Mouse (Mus musculus) midbrain, embryonic 16.5 days (tissue): ENCODE measurements at regions not wholly inside any gene's neighbourhood (a gene's known extent, or its start where the extent isn't known, plus 50 kb on each side); places are given as distances from the start of the nearest gene placed in this dataset.

ENCODE experiments used
- ATAC-seq: fragments of 200-750 bp; cut with Nextera tagmentation; 2 replicates; pipeline ENCODE4 v1.8.0; 2017; ENCODE audit warnings: moderate TSS enrichment
- H3K27ac ChIP-seq: fragments of 300-500 bp; sonication (generic); 2 replicates; pipeline ENCODE4 v1.5.1; 2014; ENCODE audit warnings: mild to moderate bottlenecking, low read length, mixed read lengths
- H3K27me3 ChIP-seq: fragments of 300-500 bp; sonication (generic); 2 replicates; pipeline ENCODE4 v1.6.1; 2014; ENCODE audit warnings: low read depth, low read length, mixed read lengths; ENCODE audit not compliant: control insufficient read depth, insufficient read depth
- H3K36me3 ChIP-seq: fragments of 300-500 bp; sonication (generic); 2 replicates; pipeline ENCODE4 v1.6.1; 2014; ENCODE audit warnings: mild to moderate bottlenecking, low read length, moderate library complexity, mixed read lengths; ENCODE audit not compliant: control insufficient read depth, insufficient read depth
- H3K4me1 ChIP-seq: fragments of 300-500 bp; sonication (generic); 2 replicates; pipeline ENCODE4 v1.6.1; 2014; ENCODE audit warnings: mild to moderate bottlenecking, low read length, mixed read lengths; ENCODE audit not compliant: control insufficient read depth, insufficient read depth
- H3K4me2 ChIP-seq: fragments of 300-500 bp; sonication (generic); 2 replicates; pipeline ENCODE4 v1.6.1; 2014; ENCODE audit warnings: mild to moderate bottlenecking, low read length, mixed read lengths
- H3K4me3 ChIP-seq: fragments of 300-500 bp; sonication (generic); 2 replicates; pipeline ENCODE4 v1.5.1; 2014; ENCODE audit warnings: low read depth, mild to moderate bottlenecking, low read length, moderate library complexity, mixed read lengths
- H3K9ac ChIP-seq: fragments of 300-500 bp; sonication (generic); 2 replicates; pipeline ENCODE4 v1.6.1; 2014; ENCODE audit warnings: low read depth, low read length, mixed read lengths
- H3K9me3 ChIP-seq: fragments of 300-500 bp; sonication (generic); replicated peaks from 2 replicates; pipeline ENCODE4 v1.6.1; 2014; ENCODE audit warnings: mild to moderate bottlenecking, low read length, mixed read lengths; ENCODE audit not compliant: control insufficient read depth, poor library complexity, severe bottlenecking
- WGBS: fragments of 180-500 bp; shearing (Covaris S2); extraction: QIAGEN DNeasy Blood & Tissue Kit; methylation state at CpG from one replicate; pipeline ENCODE4 v1.1.7; 2014; 5-methylcytosine and 5-hydroxymethylcytosine counted together

GRCm38 (mm10) chr5:101437666-101438299 is 227.0 kb downstream of the Nkx6-1 start:
- Histone ChIP-seq H3K27ac (no peak overlapping the region), H3K27me3 (peaks cover 2% of the 10 kb centered on the region; the same call in 1 of the 2 replicates), H3K9ac (no peak overlapping the region), H3K4me2 (no peak overlapping the region), H3K36me3 (no peaks in the 10 kb centered on the region), H3K9me3 (no peaks in the 10 kb centered on the region), H3K4me3 (no peak overlapping the region), H3K4me1 (no peaks in the 10 kb centered on the region)
- 70% methylated on average over 14 of the region's 14 CpGs for WGBS
- ATAC-seq: no peak

- H3K27me3 ChIP-seq: peaks cover 15% of the 10 kb centered on the region; the same call in 1 of the 2 replicates
- H3K4me3 ChIP-seq: no peak overlapping the region
- no peaks in the 10 kb centered on the region for H3K36me3 ChIP-seq
- H3K27ac ChIP-seq: no peak overlapping the region
- peak overlapping the region; percentile 37 for H3K4me2 ChIP-seq
- 17% methylated on average over 13 of the region's 13 CpGs for WGBS
- ATAC-seq: peak; percentile 93
- 0 out of 2 replicates have a peak overlapping the region, but pooled peaks have one; percentile 0 for H3K9ac ChIP-seq
- H3K4me1 ChIP-seq: peaks cover 12% of the 10 kb centered on the region; the same call in 1 of the 2 replicates
- H3K9me3 ChIP-seq: no peaks in the 10 kb centered on the region
Measured at GRCm38 (mm10) chr5:101426067-101426771, 238.6 kb downstream of the Nkx6-1 start.

- no peak overlapping the region for H3K4me2 ChIP-seq
Measured at GRCm38 (mm10) chr5:101384316-101384715, 280.5 kb downstream of the Nkx6-1 start.

GRCm38 (mm10) chr5:101381361-101381760 is 283.4 kb downstream of the Nkx6-1 start:
- Histone ChIP-seq H3K4me3 (no peak overlapping the region), H3K9ac (no peak overlapping the region), H3K27me3 (no peaks in the 10 kb centered on the region; the same call in 1 of the 2 replicates), H3K4me1 (no peaks in the 10 kb centered on the region), H3K4me2 (no peak overlapping the region), H3K27ac (no peak overlapping the region), H3K9me3 (no peaks in the 10 kb centered on the region), H3K36me3 (no peaks in the 10 kb centered on the region)
- ATAC-seq: no peak
- WGBS: 76% methylated on average over 8 of the region's 8 CpGs

More at GRCm38 (mm10) chr5:101384316-101384715, 280.5 kb downstream of the Nkx6-1 start:
- ATAC-seq: no peak
- Histone ChIP-seq H3K27me3 (no peaks in the 10 kb centered on the region; the same call in 1 of the 2 replicates), H3K4me3 (no peak overlapping the region), H3K4me1 (no peaks in the 10 kb centered on the region), H3K9me3 (no peaks in the 10 kb centered on the region), H3K36me3 (no peaks in the 10 kb centered on the region), H3K9ac (no peak overlapping the region), H3K27ac (no peak overlapping the region)
- 64% methylated on average over 5 of the region's 5 CpGs for WGBS

- H3K27me3 ChIP-seq: 0 out of 2 replicates have a peak, but pooled peaks cover under 1% of the 10 kb centered on the region
Measured at GRCm38 (mm10) chr5:101376657-101377056, 288.1 kb downstream of the Nkx6-1 start.

GRCm38 (mm10) chr5:101374129-101374528 is 290.7 kb downstream of the Nkx6-1 start:
- 92% methylated on average over 2 of the region's 2 CpGs for WGBS

More at GRCm38 (mm10) chr5:101376657-101377056, 288.1 kb downstream of the Nkx6-1 start:
- 94% methylated on average over 6 of the region's 6 CpGs for WGBS
- no peak for ATAC-seq
- no peaks in the 10 kb centered on the region for H3K36me3 ChIP-seq
- H3K4me1 ChIP-seq: no peaks in the 10 kb centered on the region
- H3K9ac ChIP-seq: no peak overlapping the region
- no peak overlapping the region for H3K4me3 ChIP-seq
- no peak overlapping the region for H3K27ac ChIP-seq
- no peak overlapping the region for H3K4me2 ChIP-seq
- no peaks in the 10 kb centered on the region for H3K9me3 ChIP-seq

GRCm38 (mm10) chr5:101372204-101372603 is 292.6 kb downstream of the Nkx6-1 start:
- Histone ChIP-seq H3K9ac (no peak overlapping the region), H3K9me3 (no peaks in the 10 kb centered on the region), H3K27me3 (peaks cover 13% of the 10 kb centered on the region), H3K4me3 (no peak overlapping the region), H3K4me1 (no peaks in the 10 kb centered on the region), H3K27ac (no peak overlapping the region), H3K36me3 (no peaks in the 10 kb centered on the region), H3K4me2 (no peak overlapping the region)
- ATAC-seq: no peak
- WGBS: 54% methylated on average over 8 of the region's 8 CpGs

More at GRCm38 (mm10) chr5:101374129-101374528, 290.7 kb downstream of the Nkx6-1 start:
- Histone ChIP-seq H3K9ac (no peak overlapping the region), H3K27me3 (peaks cover 6% of the 10 kb centered on the region; the same call in 1 of the 2 replicates), H3K4me2 (no peak overlapping the region), H3K36me3 (no peaks in the 10 kb centered on the region), H3K9me3 (no peaks in the 10 kb centered on the region), H3K4me3 (no peak overlapping the region), H3K27ac (no peak overlapping the region), H3K4me1 (no peaks in the 10 kb centered on the region)
- ATAC-seq: no peak

- ATAC-seq: peak; percentile 68; the same call in 1 of the 2 replicates
- WGBS: 14% methylated on average over 11 of the region's 11 CpGs
- no peak overlapping the region for H3K9ac ChIP-seq
- 0 out of 2 replicates have a peak overlapping the region, but pooled peaks have one; percentile 3 for H3K4me2 ChIP-seq
- no peaks in the 10 kb centered on the region for H3K4me1 ChIP-seq
- peaks cover 22% of the 10 kb centered on the region for H3K27me3 ChIP-seq
- H3K36me3 ChIP-seq: no peaks in the 10 kb centered on the region
- H3K4me3 ChIP-seq: no peak overlapping the region
- H3K9me3 ChIP-seq: no peaks in the 10 kb centered on the region
- no peak overlapping the region for H3K27ac ChIP-seq
Measured at GRCm38 (mm10) chr5:101365364-101365763, 299.4 kb downstream of the Nkx6-1 start.

GRCm38 (mm10) chr5:101359986-101360385 is 304.8 kb downstream of the Nkx6-1 start:
- no peaks in the 10 kb centered on the region for H3K36me3 ChIP-seq
- no peak overlapping the region for H3K4me2 ChIP-seq
- H3K4me1 ChIP-seq: no peaks in the 10 kb centered on the region
- peaks cover 4% of the 10 kb centered on the region; the same call in 1 of the 2 replicates for H3K27me3 ChIP-seq
- H3K9ac ChIP-seq: no peak overlapping the region
- no peak overlapping the region for H3K4me3 ChIP-seq
- no peaks in the 10 kb centered on the region for H3K9me3 ChIP-seq
- no peak for ATAC-seq
- no peak overlapping the region for H3K27ac ChIP-seq
- WGBS: 35% methylated on average over 6 of the region's 6 CpGs
